22 mouse cellular contexts compared by ENCODE assay signal in the genomic region with DNA sequence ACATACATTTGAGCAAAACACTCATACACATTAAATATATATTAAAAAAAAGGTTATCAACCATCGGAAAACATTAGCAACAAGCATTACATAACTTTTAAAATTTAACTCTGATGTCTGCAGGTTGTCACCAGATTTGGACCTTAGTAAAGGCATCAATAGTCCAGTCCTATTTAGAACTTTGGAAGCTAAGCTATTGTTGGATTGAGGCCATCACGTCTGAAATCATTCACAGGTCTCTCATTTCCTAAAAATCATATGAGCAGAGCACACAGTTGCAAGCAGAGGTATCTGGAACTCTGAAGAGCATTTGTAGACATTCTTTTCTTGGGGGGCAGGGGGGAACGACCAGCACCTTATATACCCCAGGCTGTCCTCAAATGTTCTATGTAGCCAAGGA. TPM values are rescaled to one million over a fixed set of nuclear protein-coding genes. Genes with fewer than 3 reads are reported as not detected.
DNase-seq lines count a peak whose midpoint lies in the region; ATAC-seq and TF ChIP-seq lines count a peak whose summit lies in the region.
"Had no signal": no experiment of that assay in that cellular context is flagged by ENCODE, and none has a peak within 500 bp of the region (broad histone marks: within the 10 kb centered on the region; RNA-seq: fewer than 3 reads in every experiment).

No protein-coding gene starts in this region.

- peaks cover 22% of the 10 kb centered on the region for H3K4me1 ChIP-seq in kidney, adult 2 months (ENCODE audit: control insufficient read depth, insufficient read depth, low read length)
- peaks cover 5% of the 10 kb centered on the region for H3K4me1 ChIP-seq in kidney, embryonic 15.5 days
- peaks cover 45% of the 10 kb centered on the region for H3K4me1 ChIP-seq in liver, adult 2 months (ENCODE audit: control insufficient read depth, insufficient read depth, low read length)
- peaks cover 38% of the 10 kb centered on the region for H3K4me1 ChIP-seq in liver, embryonic 16.5 days (ENCODE audit: control insufficient read depth, low read depth, low read length)
- H3K4me1 ChIP-seq: forebrain, embryonic 12.5 days had no signal

- H3K27me3 ChIP-seq in kidney, adult 2 months (replicated peaks; ENCODE audit: control insufficient read depth, insufficient read depth, low read length), result no peaks in the 10 kb centered on the region
- no peaks in the 10 kb centered on the region for H3K27me3 ChIP-seq in kidney, embryonic 15.5 days
- H3K27me3 ChIP-seq in liver, adult 2 months (ENCODE audit: control insufficient read depth, insufficient read depth, low read length), result no peaks in the 10 kb centered on the region
- H3K27me3 ChIP-seq in liver, embryonic 16.5 days (ENCODE audit: control insufficient read depth, insufficient read depth, low read depth, low read length), result no peaks in the 10 kb centered on the region
- H3K27me3 ChIP-seq: embryonic facial prominence, embryonic 13.5 days; forebrain, embryonic 12.5 days; heart, embryonic 15.5 days; Patski had no signal

- H3K36me3 ChIP-seq in kidney, adult 2 months (ENCODE audit: control insufficient read depth, insufficient read depth, low read length), result no peaks in the 10 kb centered on the region
- H3K36me3 ChIP-seq in kidney, embryonic 15.5 days, result no peaks in the 10 kb centered on the region
- no peaks in the 10 kb centered on the region for H3K36me3 ChIP-seq in liver, adult 2 months (ENCODE audit: control insufficient read depth, insufficient read depth, low read length)
- H3K36me3 ChIP-seq in liver, embryonic 16.5 days (ENCODE audit: control insufficient read depth, insufficient read depth), result no peaks in the 10 kb centered on the region
- H3K36me3 ChIP-seq: embryonic facial prominence, embryonic 13.5 days; forebrain, embryonic 12.5 days; heart, embryonic 15.5 days had no signal

- no peak for TF ChIP-seq POLR2A in kidney, adult 2 months (IDR thresholded peaks at IDR 0.05; ENCODE audit: low read depth, low read length)
- TF ChIP-seq POLR2A in liver, adult 2 months (IDR thresholded peaks at IDR 0.05; ENCODE audit: extremely low read depth, insufficient read depth, low read length), result no peak

- 60% methylated on average over 3 of the region's 3 CpGs for WGBS in kidney, adult 2 months
- 89% methylated on average over 3 of the region's 3 CpGs for WGBS in kidney, embryonic 15.5 days
- WGBS in liver, adult 2 months, result 24% methylated on average over 3 of the region's 3 CpGs
- WGBS in liver, embryonic 16.5 days (ENCODE audit: insufficient replicate concordance), result 67% methylated on average over 3 of the region's 3 CpGs

- H3K9ac ChIP-seq in kidney, embryonic 15.5 days, result no peak overlapping the region
- H3K9ac ChIP-seq in liver, adult 2 months (ENCODE audit: low read depth, low read length), result peak overlapping the region; percentile 67; the same call in 1 of the 2 replicates
- no peak overlapping the region for H3K9ac ChIP-seq in liver, embryonic 16.5 days (ENCODE audit: low read depth, low read length)
- H3K9ac ChIP-seq: embryonic facial prominence, embryonic 13.5 days; forebrain, embryonic 12.5 days; heart, embryonic 15.5 days had no signal

- ATAC-seq in kidney, embryonic 15.5 days (replicated peaks; ENCODE audit: low FRiP score), result no peak
- no peak for ATAC-seq in liver, embryonic 16.5 days (ENCODE audit: low read depth)
- ATAC-seq: activated CD4-positive, CD25-positive, alpha-beta regulatory T cell, adult 4 months; forebrain, embryonic 16.5 days; Patski had no signal

- no peak for TF ChIP-seq CTCF in kidney, adult 2 months (conservative IDR thresholded peaks at IDR 0.05; ENCODE audit: insufficient read depth, insufficient read length, low read depth, low read length)
- TF ChIP-seq CTCF in liver, adult 2 months (IDR thresholded peaks at IDR 0.05; ENCODE audit: low read depth, low read length), result no peak

- no peaks in the 10 kb centered on the region for H3K9me3 ChIP-seq in kidney, embryonic 15.5 days (replicated peaks)
- no peaks in the 10 kb centered on the region for H3K9me3 ChIP-seq in liver, embryonic 16.5 days (replicated peaks; ENCODE audit: control insufficient read depth, low read length)
- H3K9me3 ChIP-seq: embryonic facial prominence, embryonic 13.5 days; forebrain, embryonic 12.5 days; heart, embryonic 15.5 days; hindbrain, embryonic 10.5 days had no signal

- H3K27ac ChIP-seq in kidney, adult 2 months (ENCODE audit: insufficient read depth, low read depth, low read length), result peak overlapping the region; percentile 95; the same call in 1 of the 2 replicates
- H3K27ac ChIP-seq in kidney, embryonic 15.5 days, result no peak overlapping the region
- H3K27ac ChIP-seq in liver, adult 2 months (replicated peaks; ENCODE audit: insufficient read depth, low read depth, low read length), result peak overlapping the region; percentile 97
- H3K27ac ChIP-seq in liver, embryonic 16.5 days (ENCODE audit: low read length), result peak overlapping the region; percentile 48; the same call in 1 of the 2 replicates
- H3K27ac ChIP-seq: embryonic facial prominence, embryonic 13.5 days; forebrain, embryonic 12.5 days; heart, adult 2 months; heart, embryonic 15.5 days; hindbrain, embryonic 10.5 days had no signal

- H3K4me2 ChIP-seq in kidney, embryonic 15.5 days, result no peak overlapping the region
- H3K4me2 ChIP-seq in liver, embryonic 16.5 days (ENCODE audit: low read depth, low read length), result no peak overlapping the region
- H3K4me2 ChIP-seq: embryonic facial prominence, embryonic 13.5 days; forebrain, embryonic 12.5 days; heart, embryonic 11.5 days; heart, embryonic 15.5 days had no signal

- peak; percentile 87 for DNase-seq in kidney, adult 2 months
- peak; percentile 99 for DNase-seq in liver, adult 2 months (ENCODE audit: extremely low read depth, low read depth, low spot score)
- no peak for DNase-seq in liver
- no peak for DNase-seq in ovary, adult 18-20 months (ENCODE audit: low spot score)
- DNase-seq in lung, postnatal 4 days, result no peak
- DNase-seq: adrenal gland, postnatal 14 days; cerebellum, adult 18-20 months; cerebellum, adult 9-11 months; cerebellum, postnatal 36 days; gastrocnemius, postnatal 10 days; heart, adult 2 months; heart, postnatal 14 days had no signal

- H3K79me2 ChIP-seq in liver, adult 2 months (ENCODE audit: control insufficient read depth, insufficient read depth, low read length), result peaks cover 27% of the 10 kb centered on the region

- no peak overlapping the region for H3K4me3 ChIP-seq in kidney, adult 2 months (ENCODE audit: insufficient read depth, low read depth, low read length)
- no peak overlapping the region for H3K4me3 ChIP-seq in kidney, embryonic 15.5 days (replicated peaks)
- H3K4me3 ChIP-seq in liver, adult 2 months (ENCODE audit: insufficient read depth, low read depth, low read length), result no peak overlapping the region
- no peak overlapping the region for H3K4me3 ChIP-seq in liver, embryonic 16.5 days (ENCODE audit: low read depth, low read length)
- H3K4me3 ChIP-seq: embryonic facial prominence, embryonic 13.5 days; forebrain, embryonic 12.5 days; heart, adult 2 months; heart, embryonic 15.5 days; hindbrain, embryonic 10.5 days had no signal

RNA-seq across cellular contexts. Expression of gene Fnip2, which starts 28.5 kb away (rescaled TPM):
- 18.9 and 20.0 TPM in 2 replicates for polyA plus RNA-seq in kidney, adult 2 months (2012; rRNA removed)
- polyA plus RNA-seq in kidney, embryonic 15.5 days (2015; fragmentation: Nextera tagmentation; extraction: Ambion mirVana), result 3.8 and 4.8 TPM in 2 replicates
- 43.3 and 46.7 TPM in 2 replicates for total RNA-seq in liver, adult 2 months (2014; rRNA removed)
- 4.9 and 6.3 TPM in 2 replicates for polyA plus RNA-seq in liver, adult 2 months (2012; rRNA removed)
- 3.2 and 3.5 TPM in 2 replicates for polyA plus RNA-seq in liver, embryonic 16.5 days (2015; fragmentation: Nextera tagmentation; extraction: Ambion mirVana)

RNA-seq across cellular contexts. Expression of gene Ppid, which starts 52.0 kb away (rescaled TPM):
- 6.4 and 9.6 TPM in 2 replicates for polyA plus RNA-seq in kidney, adult 2 months (2012; rRNA removed)
- 168 and 181 TPM in 2 replicates for polyA plus RNA-seq in kidney, embryonic 15.5 days (2015; fragmentation: Nextera tagmentation; extraction: Ambion mirVana)
- 29.5 and 33.3 TPM in 2 replicates for total RNA-seq in liver, adult 2 months (2014; rRNA removed)
- 5.7 and 7.1 TPM in 2 replicates for polyA plus RNA-seq in liver, adult 2 months (2012; rRNA removed)
- polyA plus RNA-seq in liver, embryonic 16.5 days (2015; fragmentation: Nextera tagmentation; extraction: Ambion mirVana), result 67.7 and 82.3 TPM in 2 replicates

Comparison
In these comparisons a context has a peak if more than half of its experiments do, and no peak if none do; other contexts are left out.
1. DNase-seq: peak in kidney, adult 2 months (single experiment) and liver, adult 2 months (single experiment); none in liver (single experiment), ovary, adult 18-20 months (single experiment) and lung, postnatal 4 days (0 of 2).